Mouse (Mus musculus) embryonic facial prominence, embryonic 14.5 days (tissue): ENCODE measurements around the gene Atg7. TPM values are rescaled to one million over a fixed set of nuclear protein-coding genes. Genes with fewer than 3 reads are reported as not detected.
A peak's percentile ranks its signal among the peaks of the same experiment; 100 is the strongest.

Experiments
- ATAC-seq: fragments of 200-750 bp; cut with Nextera tagmentation; 2 replicates; pipeline ENCODE4 v1.8.0; 2017; ENCODE audit warnings: low read depth, moderate number of reproducible peaks, moderate TSS enrichment
- DNase-seq: peaks from one replicate; pipeline ENCODE4 v3.0.0-alpha.2; 2015; ENCODE audit warnings: low spot score
- H3K27ac ChIP-seq: fragments of 300-500 bp; sonication (generic); replicated peaks from 2 replicates; pipeline ENCODE4 v1.5.1; 2014; ENCODE audit warnings: low read depth, mild to moderate bottlenecking, low read length, moderate library complexity
- H3K27me3 ChIP-seq: fragments of 300-500 bp; sonication (generic); replicated peaks from 2 replicates; pipeline ENCODE4 v1.6.1; 2014; ENCODE audit warnings: low read length; ENCODE audit not compliant: control insufficient read depth, insufficient read depth
- H3K36me3 ChIP-seq: fragments of 300-500 bp; sonication (generic); 2 replicates; pipeline ENCODE4 v1.6.1; 2014; ENCODE audit warnings: low read length, mixed read lengths; ENCODE audit not compliant: control insufficient read depth, insufficient read depth
- H3K4me1 ChIP-seq: fragments of 300-500 bp; sonication (generic); 2 replicates; pipeline ENCODE4 v1.6.1; 2014; ENCODE audit warnings: antibody characterized with exemption, low read length; ENCODE audit not compliant: control insufficient read depth, insufficient read depth
- H3K4me2 ChIP-seq: fragments of 300-500 bp; sonication (generic); 2 replicates; pipeline ENCODE4 v1.6.1; 2014; ENCODE audit warnings: low read depth, mild to moderate bottlenecking, low read length, moderate library complexity, mixed read lengths
- H3K4me3 ChIP-seq: fragments of 300-500 bp; sonication (generic); 2 replicates; pipeline ENCODE4 v1.5.1; 2014; ENCODE audit warnings: low read depth, mild to moderate bottlenecking, low read length
- H3K9ac ChIP-seq: fragments of 300-500 bp; sonication (generic); 2 replicates; pipeline ENCODE4 v1.6.1; 2014; ENCODE audit warnings: low read depth, mild to moderate bottlenecking, low read length, moderate library complexity, mixed read lengths
- H3K9me3 ChIP-seq: fragments of 300-500 bp; sonication (generic); 2 replicates; pipeline ENCODE4 v1.6.1; 2016; ENCODE audit warnings: low read length; ENCODE audit not compliant: control insufficient read depth
- WGBS: fragments of 180-500 bp; shearing (Covaris S2); extraction: QIAGEN DNeasy Blood & Tissue Kit; methylation state at CpG from one replicate; pipeline ENCODE4 v1.1.7; 2014; 5-methylcytosine and 5-hydroxymethylcytosine counted together
- polyA plus RNA-seq: library from polyadenylated mRNA; unstranded; fragments of >200 nt; fragmentation: Nextera tagmentation; extraction: Ambion mirVana; gene quantifications from 2 replicates; pipeline ENCODE4 v1.2.1, GENCODE M21; 2014

Gene Atg7
- polyA plus RNA-seq, 1 experiment from 2014 or later: 17.6 TPM

DNA sequence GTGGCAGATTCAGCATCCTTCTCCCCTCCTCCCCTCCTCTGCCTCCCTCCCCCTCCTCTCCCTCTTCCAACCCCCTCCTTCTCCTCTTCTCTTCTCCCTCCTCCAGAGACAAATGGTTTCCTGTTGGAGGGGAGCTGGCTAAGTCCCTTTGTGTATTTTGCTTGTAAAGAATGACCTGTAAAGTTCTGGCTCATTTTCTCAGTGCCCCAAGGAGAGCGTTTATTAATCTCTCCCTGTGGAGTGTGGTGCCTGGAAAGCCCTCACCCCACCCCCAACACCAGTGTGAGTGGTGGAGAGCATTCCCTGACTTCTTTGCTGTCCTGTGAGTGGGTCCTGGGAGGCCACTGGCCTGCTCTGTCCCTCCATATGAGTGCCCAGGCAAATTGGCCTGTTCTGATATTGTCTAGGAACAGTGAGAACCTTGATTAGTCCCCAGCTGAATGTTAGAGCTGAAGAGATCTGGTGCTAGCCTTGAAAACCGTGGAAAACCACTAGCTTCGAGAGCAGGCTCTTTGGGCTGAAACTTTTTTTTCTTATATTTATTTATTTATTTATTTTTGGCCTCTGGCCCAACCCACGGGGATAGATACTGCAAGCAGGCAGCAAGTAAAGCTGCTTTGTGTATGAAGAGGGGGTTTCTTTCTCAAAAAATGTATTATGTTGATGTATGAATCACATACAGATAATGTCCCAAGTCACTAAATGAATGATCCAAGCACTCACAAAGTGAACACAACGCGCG, 72.6 kb downstream of the Atg7 start:
- WGBS: 53% methylated on average over 7 of the region's 7 CpGs
- no peak for DNase-seq
- Histone ChIP-seq H3K4me3 (no peak overlapping the region), H3K36me3 (no peaks in the 10 kb centered on the region; the same call in 1 of the 2 replicates), H3K4me2 (no peak overlapping the region), H3K9ac (no peak overlapping the region), H3K4me1 (peaks cover 8% of the 10 kb centered on the region), H3K9me3 (no peaks in the 10 kb centered on the region), H3K27me3 (no peaks in the 10 kb centered on the region), H3K27ac (no peak overlapping the region)
- no peak for ATAC-seq

DNA sequence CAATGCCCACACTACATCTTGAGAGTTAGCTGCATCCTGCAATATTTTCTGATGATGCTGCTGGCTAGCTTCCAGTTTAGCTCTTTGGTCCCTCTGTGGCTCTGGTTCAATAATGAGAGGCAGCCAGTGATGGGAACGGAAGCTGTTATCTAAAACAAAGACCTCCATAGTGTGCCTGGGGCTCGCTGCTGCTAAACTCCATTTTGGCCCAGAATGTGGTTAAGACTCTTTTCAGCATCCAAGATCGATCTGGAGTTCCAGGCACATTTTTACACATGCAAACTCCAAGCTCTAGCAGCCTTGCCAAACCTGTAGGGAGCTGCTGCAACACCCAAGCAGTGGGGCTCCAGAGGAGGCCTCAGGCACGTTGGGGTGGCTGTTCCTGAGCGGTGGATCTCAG, 76.2 kb downstream of the Atg7 start:
- H3K9me3 ChIP-seq: no peaks in the 10 kb centered on the region
- H3K4me1 ChIP-seq: peaks cover 4% of the 10 kb centered on the region
- H3K36me3 ChIP-seq: no peaks in the 10 kb centered on the region; the same call in 1 of the 2 replicates
- no peak overlapping the region for H3K4me3 ChIP-seq
- H3K4me2 ChIP-seq: no peak overlapping the region
- no peak overlapping the region; the same call in 1 of the 2 replicates for H3K27ac ChIP-seq
- WGBS: 51% methylated on average over 5 of the region's 5 CpGs
- no peak for DNase-seq
- no peak overlapping the region for H3K9ac ChIP-seq
- H3K27me3 ChIP-seq: no peaks in the 10 kb centered on the region
- no peak for ATAC-seq

DNA sequence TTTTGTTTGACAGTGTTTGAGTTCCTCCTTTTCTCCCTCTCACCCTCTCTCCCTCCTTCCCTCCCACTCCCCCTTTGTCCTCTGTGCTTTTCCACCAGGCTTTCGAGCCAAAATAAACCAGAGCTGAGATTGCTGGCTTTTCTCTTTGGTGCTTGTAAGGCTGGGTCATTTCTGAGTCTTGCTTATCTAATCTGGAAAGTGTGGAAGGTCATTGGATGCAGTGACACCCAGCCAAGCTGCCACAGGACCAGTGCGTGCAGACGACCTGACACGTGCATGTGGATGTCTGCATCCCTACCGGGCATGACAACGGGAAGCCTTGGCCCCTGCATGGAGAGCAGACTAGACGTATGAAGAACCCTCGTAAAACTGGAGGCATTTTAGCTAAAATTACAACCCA, 76.8 kb downstream of the Atg7 start:
- no peaks in the 10 kb centered on the region; the same call in 1 of the 2 replicates for H3K36me3 ChIP-seq
- ATAC-seq (no peak), DNase-seq (no peak)
- 77% methylated on average over 8 of the region's 8 CpGs for WGBS
- H3K4me3 ChIP-seq: no peak overlapping the region
- H3K27ac ChIP-seq: no peak overlapping the region
- H3K4me1 ChIP-seq: peaks cover 8% of the 10 kb centered on the region
- H3K27me3 ChIP-seq: no peaks in the 10 kb centered on the region
- no peaks in the 10 kb centered on the region for H3K9me3 ChIP-seq
- H3K9ac ChIP-seq: no peak overlapping the region
- H3K4me2 ChIP-seq: no peak overlapping the region

DNA sequence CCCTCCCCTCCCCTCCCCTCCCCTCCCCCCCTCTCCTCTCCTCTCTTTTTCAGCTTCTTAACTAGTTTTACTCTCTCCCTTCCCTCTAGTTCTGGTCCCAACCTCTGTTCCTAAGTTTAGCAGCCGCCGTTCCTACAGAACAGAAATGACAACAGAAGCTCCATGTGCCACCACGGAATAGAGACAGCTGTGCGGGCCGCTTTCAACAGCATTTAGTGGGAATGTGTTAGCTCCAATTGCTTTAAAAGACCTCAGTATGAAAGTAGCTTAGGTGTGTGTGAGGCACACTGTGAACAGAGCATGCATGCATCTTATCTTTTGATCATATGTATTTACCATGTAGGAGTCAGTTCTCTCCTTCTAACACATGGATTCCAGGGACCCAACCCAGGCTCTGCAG, 79.1 kb downstream of the Atg7 start:
- H3K4me3 ChIP-seq: no peak overlapping the region
- 84% methylated on average over 5 of the region's 5 CpGs for WGBS
- no peaks in the 10 kb centered on the region for H3K27me3 ChIP-seq
- no peak overlapping the region for H3K27ac ChIP-seq
- ATAC-seq: no peak
- H3K36me3 ChIP-seq: no peaks in the 10 kb centered on the region; the same call in 1 of the 2 replicates
- peaks cover 26% of the 10 kb centered on the region for H3K4me1 ChIP-seq
- H3K9ac ChIP-seq: no peak overlapping the region
- H3K9me3 ChIP-seq: no peaks in the 10 kb centered on the region
- no peak for DNase-seq
- no peak overlapping the region for H3K4me2 ChIP-seq

DNA sequence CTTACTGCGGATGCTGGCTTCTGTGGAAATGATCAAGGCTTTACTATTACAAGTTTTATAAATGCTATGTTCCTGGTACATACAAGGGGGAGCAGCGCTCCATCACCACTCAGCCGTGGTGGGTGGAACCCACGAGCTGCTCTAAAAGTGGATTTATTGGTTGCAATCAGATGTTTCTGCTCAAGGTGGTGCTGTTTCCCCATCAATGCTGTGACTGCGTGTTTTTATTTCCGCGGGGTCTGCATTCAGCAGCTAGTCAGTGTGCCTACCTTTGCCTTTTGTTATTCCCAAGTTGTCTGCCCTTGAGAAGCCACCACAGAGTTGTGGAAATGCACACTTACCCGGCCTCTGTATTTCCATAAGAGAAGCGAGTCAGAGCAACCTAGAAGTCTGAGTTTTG, 81.0 kb downstream of the Atg7 start:
- 22% methylated on average over 9 of the region's 9 CpGs for WGBS
- ATAC-seq: 0 out of 2 replicates have a peak, but pooled peaks have one; percentile 17
- DNase-seq: peak; percentile 71
- no peaks in the 10 kb centered on the region for H3K36me3 ChIP-seq
- H3K4me3 ChIP-seq: no peak overlapping the region
- H3K27ac ChIP-seq: peak overlapping the region; percentile 10; the same call in 1 of the 2 replicates
- H3K4me1 ChIP-seq: peaks cover 33% of the 10 kb centered on the region
- no peak overlapping the region for H3K4me2 ChIP-seq
- no peaks in the 10 kb centered on the region for H3K27me3 ChIP-seq
- no peak overlapping the region for H3K9ac ChIP-seq
- no peaks in the 10 kb centered on the region for H3K9me3 ChIP-seq

DNA sequence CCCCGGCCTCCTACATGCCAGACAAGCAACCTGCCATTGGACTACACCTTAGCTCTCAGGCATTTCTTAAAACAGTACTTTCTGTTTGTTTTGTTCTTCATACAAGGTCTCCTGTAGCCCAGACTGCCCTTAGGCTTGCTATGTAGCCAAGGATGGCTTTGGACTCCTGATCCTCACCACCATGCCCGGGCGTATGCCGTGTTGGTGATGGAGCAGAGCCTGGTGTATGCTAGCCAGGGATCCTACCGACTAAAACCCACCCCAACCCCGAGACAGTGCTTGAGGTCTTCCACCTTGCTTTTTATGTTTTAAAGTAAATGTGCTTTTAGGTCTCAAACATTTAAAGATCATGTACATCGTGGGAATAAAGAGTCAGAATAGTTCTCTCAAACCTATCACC, 81.5 kb downstream of the Atg7 start:
- H3K9ac ChIP-seq: no peak overlapping the region
- no peak overlapping the region for H3K4me2 ChIP-seq
- H3K36me3 ChIP-seq: no peaks in the 10 kb centered on the region
- no peak for ATAC-seq
- H3K27me3 ChIP-seq: no peaks in the 10 kb centered on the region
- H3K4me3 ChIP-seq: no peak overlapping the region
- WGBS: 72% methylated on average over 7 of the region's 7 CpGs
- H3K27ac ChIP-seq: peak overlapping the region; percentile 10; the same call in 1 of the 2 replicates
- DNase-seq: no peak
- H3K4me1 ChIP-seq: peaks cover 33% of the 10 kb centered on the region
- H3K9me3 ChIP-seq: no peaks in the 10 kb centered on the region

DNA sequence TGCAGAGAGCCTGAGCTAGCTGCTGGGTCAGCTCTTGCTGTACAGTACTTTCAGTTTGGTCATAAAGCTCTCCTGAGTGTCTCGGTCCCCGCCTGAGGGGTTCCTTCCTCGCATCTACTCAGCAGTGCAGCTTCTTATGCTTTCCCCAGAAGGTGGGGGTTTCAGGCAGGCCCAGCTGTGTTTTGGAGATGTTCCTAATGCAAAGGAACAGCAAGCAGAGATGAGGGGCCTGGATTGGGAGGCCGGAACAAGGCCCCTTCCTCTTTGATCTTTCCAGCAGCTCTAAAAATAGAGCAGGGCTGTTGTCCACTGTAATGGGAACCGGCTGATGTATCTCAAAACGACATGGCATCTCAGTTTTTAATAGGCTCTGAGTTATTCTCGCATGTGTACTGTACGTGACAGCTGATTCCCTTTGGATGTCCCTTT, 82.3 kb downstream of the Atg7 start:
- H3K4me1 ChIP-seq: peaks cover 33% of the 10 kb centered on the region
- H3K9me3 ChIP-seq: no peaks in the 10 kb centered on the region
- DNase-seq: peak; percentile 78
- H3K27ac ChIP-seq: peak overlapping the region; percentile 55
- peak overlapping the region; percentile 8; the same call in 1 of the 2 replicates for H3K4me2 ChIP-seq
- peak; percentile 39 for ATAC-seq
- no peaks in the 10 kb centered on the region for H3K36me3 ChIP-seq
- WGBS: 17% methylated on average over 8 of the region's 8 CpGs
- H3K4me3 ChIP-seq: no peak overlapping the region
- H3K9ac ChIP-seq: peak overlapping the region; percentile 32; the same call in 1 of the 2 replicates
- no peaks in the 10 kb centered on the region for H3K27me3 ChIP-seq

DNA sequence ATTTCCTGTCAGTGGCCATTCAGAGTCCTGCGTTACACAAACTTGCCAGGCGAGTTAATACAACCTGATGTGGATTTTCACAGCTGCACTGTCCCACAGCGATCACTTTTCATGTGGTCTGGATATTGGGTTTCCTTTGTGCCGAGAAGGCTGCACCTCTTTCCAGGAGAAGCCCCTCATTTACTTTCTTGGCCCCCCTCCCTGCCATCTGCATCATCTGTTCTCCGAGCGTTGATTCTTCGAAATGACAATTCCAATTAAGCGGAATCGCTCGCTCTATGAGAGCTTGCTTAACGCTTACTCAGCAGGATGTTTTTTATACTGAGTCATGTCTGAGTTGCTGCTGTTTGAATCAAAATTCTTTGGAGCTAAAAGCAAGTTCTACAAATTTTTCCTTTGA, 83.8 kb downstream of the Atg7 start:
- ATAC-seq (peak; percentile 77), DNase-seq (peak; percentile 88)
- Histone ChIP-seq H3K27me3 (no peaks in the 10 kb centered on the region), H3K9ac (no peak overlapping the region), H3K4me2 (no peak overlapping the region), H3K27ac (0 out of 2 replicates have a peak overlapping the region, but pooled peaks have one; percentile 11), H3K4me1 (peaks cover 33% of the 10 kb centered on the region), H3K36me3 (no peaks in the 10 kb centered on the region), H3K9me3 (no peaks in the 10 kb centered on the region), H3K4me3 (no peak overlapping the region)
- WGBS: 19% methylated on average over 11 of the region's 11 CpGs

DNA sequence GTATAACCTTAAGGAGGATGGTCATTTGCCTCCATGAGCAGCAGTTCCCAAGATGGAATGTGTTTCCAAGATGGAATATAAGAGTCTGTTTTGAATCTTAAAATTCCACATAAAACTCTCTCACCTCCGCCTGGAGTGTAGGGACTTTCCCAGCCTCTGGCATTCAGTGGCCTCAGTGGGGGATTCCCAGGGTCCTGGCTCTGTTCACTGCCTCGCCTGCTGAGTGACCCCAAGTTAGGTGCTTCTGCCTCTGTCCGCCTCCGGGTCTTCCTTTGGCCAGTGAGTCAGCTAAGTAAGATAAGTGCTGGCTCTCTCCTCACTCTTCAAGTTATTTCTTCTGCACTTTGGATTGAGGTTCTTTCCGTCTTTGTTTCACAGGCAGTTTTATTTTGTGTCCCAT, 90.3 kb downstream of the Atg7 start:
- ATAC-seq: no peak
- Histone ChIP-seq H3K4me2 (no peak overlapping the region), H3K27ac (no peak overlapping the region), H3K27me3 (no peaks in the 10 kb centered on the region), H3K36me3 (no peaks in the 10 kb centered on the region), H3K4me1 (peaks cover 15% of the 10 kb centered on the region), H3K4me3 (no peak overlapping the region), H3K9ac (no peak overlapping the region), H3K9me3 (no peaks in the 10 kb centered on the region)
- 63% methylated on average over 5 of the region's 5 CpGs for WGBS
- no peak for DNase-seq
